Mouse (Mus musculus): ENCODE measurements at regions not wholly inside any gene's neighbourhood (a gene's known extent, or its start where the extent isn't known, plus 50 kb on each side); places are given as distances from the start of the nearest gene placed in this dataset.
A peak's percentile ranks its signal among the peaks of the same experiment; 100 is the strongest.

GRCm38 (mm10) chr16:53064151-53064550 lies 610.3 kb upstream of the Alcam start:
- H3K4me3 ChIP-seq (replicated peaks; ENCODE audit: low read depth, low read length), result no peak overlapping the region
- H3K27me3 ChIP-seq (ENCODE audit: insufficient read depth, low read length), result no peaks in the 10 kb centered on the region

GRCm38 (mm10) chr16:53063061-53063460 lies 609.2 kb upstream of the Alcam start:
- no peak overlapping the region for H3K4me2 ChIP-seq (ENCODE audit: low read length)
- no peaks in the 10 kb centered on the region for H3K27me3 ChIP-seq (ENCODE audit: insufficient read depth, low read length)
- H3K27ac ChIP-seq, result no peak overlapping the region
- H3K36me3 ChIP-seq (ENCODE audit: insufficient read depth, low read length), result no peaks in the 10 kb centered on the region
- no peak for TF ChIP-seq CTCF (IDR thresholded peaks at IDR 0.05; ENCODE audit: low read depth)
- 57% methylated on average over 5 of the region's 5 CpGs for WGBS
- no peaks in the 10 kb centered on the region for H3K9me3 ChIP-seq (replicated peaks; ENCODE audit: low read length)
- H3K9ac ChIP-seq (ENCODE audit: low read depth, low read length), result no peak overlapping the region
- peak; percentile 84 for DNase-seq (ENCODE audit: low spot score)
- no peak for ATAC-seq (replicated peaks; ENCODE audit: low FRiP score, low read depth)
- no peak overlapping the region for H3K4me3 ChIP-seq (replicated peaks; ENCODE audit: low read depth, low read length)
- no peaks in the 10 kb centered on the region for H3K4me1 ChIP-seq (replicated peaks; ENCODE audit: insufficient read depth, low read length)

More at GRCm38 (mm10) chr16:53064151-53064550, 610.3 kb upstream of the Alcam start:
- Histone ChIP-seq H3K9ac (ENCODE audit: low read depth, low read length) (no peak overlapping the region), H3K9me3 (replicated peaks; ENCODE audit: low read length) (no peaks in the 10 kb centered on the region), H3K4me2 (ENCODE audit: low read length) (no peak overlapping the region), H3K27ac (no peak overlapping the region), H3K36me3 (ENCODE audit: insufficient read depth, low read length) (no peaks in the 10 kb centered on the region), H3K4me1 (replicated peaks; ENCODE audit: insufficient read depth, low read length) (no peaks in the 10 kb centered on the region)
- 78% methylated on average over 3 of the region's 3 CpGs for WGBS
- no peak for ATAC-seq (replicated peaks; ENCODE audit: low FRiP score, low read depth)
- DNase-seq (ENCODE audit: low spot score), result no peak
- no peak for TF ChIP-seq CTCF (IDR thresholded peaks at IDR 0.05; ENCODE audit: low read depth)

- no peak overlapping the region for H3K4me2 ChIP-seq (ENCODE audit: low read length)
- TF ChIP-seq CTCF (IDR thresholded peaks at IDR 0.05; ENCODE audit: low read depth), result no peak
- no peaks in the 10 kb centered on the region for H3K9me3 ChIP-seq (replicated peaks; ENCODE audit: low read length)
- no peaks in the 10 kb centered on the region for H3K4me1 ChIP-seq (replicated peaks; ENCODE audit: insufficient read depth, low read length)
- H3K4me3 ChIP-seq (replicated peaks; ENCODE audit: low read depth, low read length), result no peak overlapping the region
- no peak overlapping the region for H3K9ac ChIP-seq (ENCODE audit: low read depth, low read length)
- 52% methylated on average over 1 of the region's 1 CpGs for WGBS
- no peaks in the 10 kb centered on the region for H3K36me3 ChIP-seq (ENCODE audit: insufficient read depth, low read length)
- ATAC-seq (replicated peaks; ENCODE audit: low FRiP score, low read depth), result no peak
- H3K27ac ChIP-seq, result no peak overlapping the region
- no peak for DNase-seq (ENCODE audit: low spot score)
- H3K27me3 ChIP-seq (ENCODE audit: insufficient read depth, low read length), result no peaks in the 10 kb centered on the region
These were observed 572.2 kb upstream of the Alcam start for GRCm38 (mm10) chr16:53026056-53026455.

GRCm38 (mm10) chr16:53011847-53012246 lies 558.0 kb upstream of the Alcam start:
- no peaks in the 10 kb centered on the region for H3K27me3 ChIP-seq (ENCODE audit: insufficient read depth, low read length)
- no peak overlapping the region for H3K9ac ChIP-seq (ENCODE audit: low read depth, low read length)
- DNase-seq (ENCODE audit: low spot score) (peak; percentile 18), ATAC-seq (replicated peaks; ENCODE audit: low FRiP score, low read depth) (peak; percentile 61; the same call in 1 of the 2 replicates)
- no peak overlapping the region for H3K4me2 ChIP-seq (ENCODE audit: low read length)
- H3K4me3 ChIP-seq (replicated peaks; ENCODE audit: low read depth, low read length), result no peak overlapping the region
- TF ChIP-seq CTCF (IDR thresholded peaks at IDR 0.05; ENCODE audit: low read depth), result no peak
- 54% methylated on average over 1 of the region's 1 CpGs for WGBS
- no peaks in the 10 kb centered on the region for H3K4me1 ChIP-seq (replicated peaks; ENCODE audit: insufficient read depth, low read length)
- H3K36me3 ChIP-seq (ENCODE audit: insufficient read depth, low read length), result no peaks in the 10 kb centered on the region
- H3K9me3 ChIP-seq (replicated peaks; ENCODE audit: low read length), result no peaks in the 10 kb centered on the region
- no peak overlapping the region for H3K27ac ChIP-seq

- Histone ChIP-seq H3K4me3 (replicated peaks; ENCODE audit: low read depth, low read length) (no peak overlapping the region), H3K9me3 (replicated peaks; ENCODE audit: low read length) (no peaks in the 10 kb centered on the region), H3K4me1 (replicated peaks; ENCODE audit: insufficient read depth, low read length) (no peaks in the 10 kb centered on the region), H3K36me3 (ENCODE audit: insufficient read depth, low read length) (no peaks in the 10 kb centered on the region), H3K9ac (ENCODE audit: low read depth, low read length) (no peak overlapping the region), H3K27ac (no peak overlapping the region), H3K27me3 (ENCODE audit: insufficient read depth, low read length) (no peaks in the 10 kb centered on the region), H3K4me2 (ENCODE audit: low read length) (no peak overlapping the region)
- TF ChIP-seq CTCF (IDR thresholded peaks at IDR 0.05; ENCODE audit: low read depth), result no peak
- 72% methylated on average over 1 of the region's 1 CpGs for WGBS
- DNase-seq (ENCODE audit: low spot score), result no peak
- ATAC-seq (replicated peaks; ENCODE audit: low FRiP score, low read depth), result no peak
These were observed 535.1 kb upstream of the Alcam start for GRCm38 (mm10) chr16:52988852-52989397.

- TF ChIP-seq CTCF (IDR thresholded peaks at IDR 0.05; ENCODE audit: low read depth), result no peak
- H3K4me2 ChIP-seq (ENCODE audit: low read length), result no peak overlapping the region
- no peak overlapping the region for H3K9ac ChIP-seq (ENCODE audit: low read depth, low read length)
- no peak overlapping the region for H3K4me3 ChIP-seq (replicated peaks; ENCODE audit: low read depth, low read length)
- H3K36me3 ChIP-seq (ENCODE audit: insufficient read depth, low read length), result no peaks in the 10 kb centered on the region
- WGBS, result 43% methylated on average over 1 of the region's 1 CpGs
- H3K4me1 ChIP-seq (replicated peaks; ENCODE audit: insufficient read depth, low read length), result no peaks in the 10 kb centered on the region
- DNase-seq (ENCODE audit: low spot score) (no peak), ATAC-seq (replicated peaks; ENCODE audit: low FRiP score, low read depth) (no peak)
- H3K27ac ChIP-seq, result no peak overlapping the region
- H3K27me3 ChIP-seq (ENCODE audit: insufficient read depth, low read length), result no peaks in the 10 kb centered on the region
- H3K9me3 ChIP-seq (replicated peaks; ENCODE audit: low read length), result no peaks in the 10 kb centered on the region
These were observed 530.5 kb upstream of the Alcam start for GRCm38 (mm10) chr16:52984336-52984735.

GRCm38 (mm10) chr16:52980995-52981394 lies 527.1 kb upstream of the Alcam start:
- no peaks in the 10 kb centered on the region for H3K9me3 ChIP-seq (replicated peaks; ENCODE audit: low read length)
- H3K4me2 ChIP-seq (ENCODE audit: low read length), result no peak overlapping the region
- no peak overlapping the region for H3K9ac ChIP-seq (ENCODE audit: low read depth, low read length)
- no peak for TF ChIP-seq CTCF (IDR thresholded peaks at IDR 0.05; ENCODE audit: low read depth)
- no peaks in the 10 kb centered on the region for H3K4me1 ChIP-seq (replicated peaks; ENCODE audit: insufficient read depth, low read length)
- no peak overlapping the region for H3K27ac ChIP-seq
- H3K27me3 ChIP-seq (ENCODE audit: insufficient read depth, low read length), result no peaks in the 10 kb centered on the region
- ATAC-seq (replicated peaks; ENCODE audit: low FRiP score, low read depth) (no peak), DNase-seq (ENCODE audit: low spot score) (no peak)
- no peaks in the 10 kb centered on the region for H3K36me3 ChIP-seq (ENCODE audit: insufficient read depth, low read length)
- H3K4me3 ChIP-seq (replicated peaks; ENCODE audit: low read depth, low read length), result no peak overlapping the region
- WGBS, result 91% methylated on average over 2 of the region's 2 CpGs

Data from kidney, postnatal 0 days (tissue).